Mouse (Mus musculus) G1E-ER4 (cell line): ENCODE data around the gene Susd5. TPM values are rescaled to one million over a fixed set of nuclear protein-coding genes. Genes with fewer than 3 reads are reported as not detected.

ENCODE experiments used
- GATA1 ChIP-seq: IDR thresholded peaks from one replicate; pipeline ENCODE4 v1.8.0; 2012; ENCODE audit warnings: low read length, inconsistent platforms
- polyA plus RNA-seq: library from polyadenylated mRNA; stranded (reverse); fragments of >175 nt; gene quantifications from 2 replicates; pipeline ENCODE4 v1.2.3, GENCODE M21; 2012

The Susd5 gene
- not detected in 2 replicates for polyA plus RNA-seq

DNA sequence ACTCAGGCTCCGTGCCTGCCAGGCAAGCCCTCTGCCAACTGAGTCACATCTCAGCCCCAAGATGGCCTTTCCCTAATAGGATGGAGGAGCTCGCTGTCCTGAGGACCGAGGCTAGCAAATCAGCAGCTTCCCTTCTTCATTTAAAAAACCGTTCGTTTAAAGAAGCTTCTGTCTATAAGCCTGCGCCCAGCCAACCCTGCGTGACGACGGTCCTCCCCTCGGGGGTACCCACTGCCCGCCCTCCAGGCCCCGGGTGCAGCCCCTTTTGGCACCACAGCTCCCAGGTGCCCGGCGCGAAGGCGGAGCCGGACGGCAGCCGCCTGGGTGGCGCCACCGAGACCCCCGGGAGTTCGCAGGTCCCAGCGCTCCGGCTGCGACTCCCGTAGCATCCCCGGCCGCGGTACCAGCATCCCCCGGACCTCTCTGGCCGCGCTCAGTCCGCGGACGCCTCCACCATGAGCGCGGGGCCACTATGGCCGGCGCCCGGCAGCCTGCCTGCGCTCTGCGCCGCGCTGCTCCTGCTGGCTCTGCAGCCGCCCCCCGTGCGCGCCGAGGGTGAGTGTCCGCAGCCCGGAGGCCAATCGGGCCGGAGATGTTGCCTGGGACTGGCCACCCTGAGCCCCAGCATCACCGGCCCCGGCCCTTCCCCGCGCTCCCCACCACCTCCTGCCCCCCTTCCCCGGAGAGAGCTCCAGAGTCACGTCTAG, at the start of gene Susd5:
TSS of gene Susd5 (plus strand) at position 51 of the 707 bp plus-strand sequence.
- TF ChIP-seq GATA1 = no peak

DNA sequence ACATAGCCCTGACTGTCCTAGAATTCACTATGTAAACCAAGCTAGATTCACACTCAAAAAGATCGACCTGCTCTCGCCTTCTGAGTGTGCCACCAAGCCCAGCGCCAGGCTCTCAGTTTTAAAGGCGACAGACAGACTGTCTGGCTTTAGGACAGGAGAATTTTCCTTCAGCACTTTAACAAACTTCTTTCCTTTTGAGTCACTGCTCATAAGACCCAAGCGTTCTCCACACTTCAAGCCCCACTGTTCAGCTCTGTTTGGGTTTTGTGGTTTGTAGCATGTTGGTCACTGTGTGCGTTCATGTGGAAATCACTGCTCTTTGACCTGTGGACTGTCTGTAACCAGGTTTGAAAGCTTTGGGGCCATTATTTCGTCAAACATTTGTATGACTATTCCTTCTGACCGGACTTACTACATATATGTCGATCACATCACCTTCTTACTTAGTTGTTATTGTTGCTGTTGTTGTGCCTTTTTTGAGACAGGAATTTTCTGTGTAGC, 49.0 kb upstream of the Susd5 start:
- TF ChIP-seq GATA1 = no peak

DNA sequence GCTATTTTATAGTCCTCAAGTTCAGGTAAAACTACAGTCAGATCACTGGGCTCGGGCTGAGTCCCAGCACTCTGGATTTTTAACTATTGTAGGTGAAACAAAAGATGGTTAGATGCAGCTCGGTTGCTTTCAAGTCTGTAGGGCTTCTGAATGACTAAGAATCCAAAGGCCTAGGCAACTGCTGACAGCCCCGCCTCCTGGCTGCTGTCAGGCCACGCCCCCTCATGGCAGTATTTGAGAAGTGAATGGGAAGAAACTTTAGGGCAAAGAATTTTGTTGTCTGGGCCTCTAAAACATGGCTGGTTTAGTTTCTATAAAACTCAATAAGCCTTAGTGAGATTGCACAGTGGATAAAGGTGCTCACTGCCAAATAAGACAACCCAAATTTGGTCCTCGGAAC, 47.4 kb upstream of the Susd5 start:
- no peak for TF ChIP-seq GATA1

DNA sequence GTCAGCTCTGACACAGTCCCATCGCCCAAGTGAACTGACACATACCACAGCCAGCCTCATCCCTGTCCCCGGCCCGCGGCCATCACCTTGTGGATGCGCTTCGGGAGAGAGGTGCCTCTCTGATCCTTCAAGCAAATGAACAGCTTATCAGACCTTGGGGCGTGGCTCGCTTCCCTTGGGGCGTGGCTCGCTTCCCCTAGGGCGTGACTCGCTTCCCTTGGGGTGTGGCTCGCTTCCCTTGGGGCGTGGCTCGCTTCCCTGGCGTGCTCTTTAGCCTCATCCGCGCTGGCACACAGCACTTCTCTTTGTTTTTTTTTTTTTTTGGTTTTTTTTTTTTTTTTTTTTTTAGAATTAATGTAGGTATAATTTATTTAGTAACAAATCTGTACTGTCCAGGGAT, 45.7 kb upstream of the Susd5 start:
- TF ChIP-seq GATA1 = no peak

DNA sequence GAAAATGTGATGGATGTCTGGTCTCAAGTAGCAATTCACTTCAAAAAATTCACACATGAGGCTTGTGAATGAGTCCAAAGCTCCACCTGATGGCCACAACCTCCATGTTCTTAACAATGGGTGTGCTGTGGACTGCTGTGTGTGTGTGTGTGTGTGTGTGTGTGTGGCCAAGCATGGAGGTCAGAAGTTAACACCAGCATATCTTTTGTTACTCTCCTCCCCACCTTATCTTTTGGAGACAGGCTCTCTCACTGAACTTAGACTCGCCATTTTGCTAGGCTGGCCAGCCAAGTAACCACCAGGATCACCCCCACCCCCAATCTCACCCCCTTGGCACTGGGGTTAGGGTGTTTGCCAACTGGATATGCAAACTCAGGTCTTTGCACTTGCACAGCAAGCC, 42.9 kb upstream of the Susd5 start:
- TF ChIP-seq GATA1 = no peak

DNA sequence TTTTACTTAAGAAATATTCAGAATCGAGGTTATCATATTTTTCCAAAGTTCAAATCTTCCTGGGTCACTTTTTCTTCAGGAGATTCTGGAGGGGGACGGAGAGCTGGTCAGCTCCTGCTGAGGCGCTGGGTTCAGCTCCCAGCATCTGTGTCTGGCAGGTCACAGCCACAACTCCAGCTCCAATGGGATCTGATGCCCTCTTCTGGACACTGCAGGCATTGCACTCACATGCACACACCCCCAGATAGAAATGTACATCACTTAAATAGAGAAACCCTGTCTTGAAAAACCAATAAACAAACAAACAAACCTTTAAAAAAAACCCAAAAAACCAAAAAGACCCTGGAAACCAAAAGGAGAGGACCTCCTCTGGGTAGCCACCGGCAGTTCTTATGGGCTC, 41.2 kb upstream of the Susd5 start:
- TF ChIP-seq GATA1 = no peak

DNA sequence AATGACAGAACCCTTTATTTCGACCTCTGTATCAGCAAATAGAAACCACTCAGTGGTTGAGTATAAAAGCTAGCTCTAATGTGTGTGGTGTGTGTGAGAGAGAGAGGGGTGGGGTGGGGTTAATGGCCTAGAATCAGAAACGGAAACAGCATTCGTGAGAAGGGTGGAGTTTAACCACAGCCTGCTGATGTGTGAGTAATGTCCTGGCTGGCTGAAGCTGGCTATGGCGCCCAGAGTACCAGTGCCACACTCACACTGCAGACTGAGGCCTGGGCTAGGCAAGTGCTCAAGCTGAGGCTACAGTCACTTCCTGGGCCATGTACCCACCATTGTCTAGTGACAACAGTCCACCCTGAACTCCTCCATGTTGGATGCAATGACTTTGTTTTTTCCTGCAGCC, 40.5 kb upstream of the Susd5 start:
- TF ChIP-seq GATA1 = no peak

DNA sequence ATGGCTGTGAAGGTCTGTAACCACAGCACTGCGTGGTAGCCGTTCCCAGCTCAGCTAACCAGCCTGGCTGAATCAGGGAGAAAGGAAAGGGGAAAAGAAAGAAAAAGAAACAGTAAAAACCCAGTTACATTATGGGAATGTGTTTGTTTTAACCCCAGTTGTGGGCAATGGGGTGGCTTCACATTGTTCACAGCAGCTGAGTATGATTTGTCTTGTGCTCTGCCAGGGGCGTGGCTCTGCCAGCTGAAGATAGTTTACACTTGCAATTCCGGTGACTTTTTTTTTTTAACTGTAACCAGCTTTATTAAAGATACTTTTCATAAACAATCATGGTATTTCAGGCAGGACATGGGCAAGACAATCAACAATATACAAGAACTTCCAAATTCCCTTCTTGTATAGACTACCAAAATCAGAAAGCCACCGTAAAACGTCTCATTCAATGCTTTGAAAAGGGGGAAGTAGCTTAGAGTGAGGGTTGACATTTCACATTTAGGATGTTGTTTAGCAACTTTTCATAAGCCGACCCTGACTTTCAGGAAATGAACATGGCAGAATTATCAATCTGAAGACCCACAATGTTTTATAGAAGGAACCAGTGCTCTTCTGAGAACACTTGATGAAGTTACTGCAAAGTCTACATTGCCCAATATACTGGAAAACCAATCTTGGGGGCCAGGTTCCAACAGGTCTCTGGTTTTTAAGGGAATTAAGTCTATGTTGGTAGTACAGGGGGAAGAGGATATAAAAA, 37.8 kb upstream of the Susd5 start:
- no peak for TF ChIP-seq GATA1

DNA sequence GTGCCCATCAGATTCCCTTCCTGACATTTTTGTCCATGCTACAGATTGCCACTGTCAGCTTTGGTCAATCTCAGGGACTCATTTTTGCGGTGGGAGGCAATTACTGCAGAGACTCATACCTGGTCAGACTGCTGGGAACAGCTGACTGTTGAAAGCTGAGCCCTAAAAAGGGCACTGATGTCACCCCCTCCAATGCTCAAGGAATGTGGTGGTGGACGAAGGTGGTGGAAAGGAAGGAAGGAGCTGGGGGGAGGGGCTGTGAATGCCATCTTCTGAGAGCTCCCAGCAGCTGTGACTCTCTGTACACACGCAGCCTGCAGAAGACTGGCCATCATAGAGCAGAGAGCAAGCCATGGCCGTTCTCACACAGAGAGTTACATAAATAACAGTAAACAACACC, 34.8 kb upstream of the Susd5 start:
- no peak for TF ChIP-seq GATA1

DNA sequence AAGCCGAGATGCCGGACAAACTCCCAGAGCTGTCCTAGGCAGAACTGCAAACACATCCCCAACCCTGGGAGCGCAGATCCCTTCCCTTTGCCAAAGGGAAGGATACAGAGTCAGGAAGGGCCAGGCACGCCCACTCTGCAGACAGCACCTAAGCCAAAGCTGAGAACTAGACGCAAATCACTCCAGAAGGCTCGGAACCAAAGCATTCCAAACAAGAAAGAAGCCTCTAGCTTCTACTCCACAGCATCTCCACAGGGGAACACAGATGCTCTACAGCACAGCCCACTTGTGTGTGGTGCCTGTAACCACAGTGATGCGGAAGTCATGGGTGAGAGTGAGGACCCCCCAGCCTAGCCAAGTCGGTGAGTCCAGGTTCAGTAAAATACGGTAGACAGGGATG, 31.8 kb upstream of the Susd5 start:
- no peak for TF ChIP-seq GATA1

DNA sequence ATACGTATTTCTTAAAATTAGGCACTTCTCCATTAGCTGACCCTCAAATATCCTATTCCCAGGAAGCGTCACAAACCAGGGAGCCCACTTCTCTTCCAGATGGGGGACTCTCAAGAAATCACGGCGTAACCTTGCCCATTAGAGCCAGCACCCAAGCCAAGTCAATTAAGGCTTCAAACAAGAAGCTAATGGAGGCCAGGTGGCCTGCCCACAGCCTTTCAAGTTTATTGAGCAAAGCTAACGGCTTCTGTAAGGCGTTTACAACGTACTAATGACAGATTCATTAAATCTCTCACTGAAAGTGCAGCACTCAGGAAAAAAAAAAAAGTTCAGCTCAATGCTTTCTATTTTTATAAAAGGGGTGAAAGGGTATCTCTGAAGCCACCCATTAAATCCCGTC, 31.1 kb upstream of the Susd5 start:
- no peak for TF ChIP-seq GATA1

DNA sequence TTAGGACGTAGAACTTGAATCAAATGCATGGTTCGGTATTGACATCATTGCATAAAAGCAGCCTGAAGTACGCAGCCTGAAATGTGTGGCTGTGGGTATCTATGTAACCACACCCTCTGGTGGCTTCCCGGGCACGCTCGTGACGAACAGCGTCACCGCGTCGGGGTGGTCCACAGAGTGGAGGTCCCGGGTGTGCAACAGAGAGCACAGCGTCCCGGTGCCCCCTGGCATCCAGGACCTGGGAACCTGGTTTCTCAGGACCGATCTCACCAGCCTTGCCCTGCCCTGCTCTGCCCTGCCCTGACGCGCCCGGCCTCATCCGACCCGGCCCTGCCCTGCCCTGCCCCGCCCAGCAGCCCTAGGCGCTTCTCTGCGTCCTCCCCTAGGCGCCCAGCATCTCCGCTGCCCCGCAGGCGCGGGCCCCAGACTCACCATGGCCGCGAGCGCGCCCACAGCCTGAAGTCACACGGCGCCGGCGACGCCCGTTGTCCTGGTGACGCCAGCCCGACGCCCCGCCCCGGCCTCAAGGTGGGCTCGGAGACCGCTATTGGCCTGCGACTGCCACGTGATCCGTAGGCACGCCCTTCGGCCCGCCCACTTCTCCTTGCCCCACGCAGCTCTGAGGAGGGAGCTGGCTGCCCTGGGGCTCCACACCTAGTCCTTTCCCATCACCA, 30.5 kb upstream of the Susd5 start:
- TF ChIP-seq GATA1 = no peak

DNA sequence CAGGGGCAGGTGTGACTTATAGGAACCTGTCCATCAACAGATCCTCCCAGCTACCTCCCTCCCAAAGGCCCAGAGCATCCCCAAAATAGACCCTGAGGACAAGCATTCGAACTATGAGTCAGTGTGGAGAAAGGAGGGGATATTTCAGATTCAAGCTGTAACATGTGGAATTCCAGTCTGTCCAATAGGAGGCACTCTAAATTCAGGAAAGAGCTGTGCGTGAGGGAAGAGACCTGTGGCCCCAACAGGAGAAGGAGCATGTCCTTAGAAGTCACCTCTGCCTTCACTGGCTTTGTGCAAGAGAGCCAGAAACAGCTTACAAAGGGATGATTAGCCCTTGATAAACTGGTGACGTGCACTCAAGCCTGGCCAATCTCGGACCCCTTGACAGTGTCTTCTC, 16.0 kb upstream of the Susd5 start:
- no peak for TF ChIP-seq GATA1

DNA sequence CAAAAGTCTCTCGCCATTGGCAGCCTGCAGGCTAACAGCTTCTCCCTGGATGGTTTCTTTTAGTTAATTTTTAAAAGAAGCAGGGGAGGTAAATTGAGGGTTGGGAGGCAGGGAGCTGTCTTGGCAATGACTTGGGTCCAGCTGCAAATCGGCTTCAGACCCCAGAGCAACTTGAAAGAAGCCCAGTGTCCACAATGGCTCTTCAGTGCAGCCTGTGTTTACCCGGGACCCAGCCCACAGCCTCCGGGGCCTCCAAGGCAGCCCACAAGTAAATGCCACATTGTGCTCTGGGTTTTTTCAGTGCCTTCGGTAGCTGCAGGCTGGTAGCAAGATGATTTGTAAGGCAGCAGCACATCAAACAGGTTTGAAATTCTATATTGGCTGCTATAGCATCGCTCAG, 14.4 kb upstream of the Susd5 start:
- no peak for TF ChIP-seq GATA1

DNA sequence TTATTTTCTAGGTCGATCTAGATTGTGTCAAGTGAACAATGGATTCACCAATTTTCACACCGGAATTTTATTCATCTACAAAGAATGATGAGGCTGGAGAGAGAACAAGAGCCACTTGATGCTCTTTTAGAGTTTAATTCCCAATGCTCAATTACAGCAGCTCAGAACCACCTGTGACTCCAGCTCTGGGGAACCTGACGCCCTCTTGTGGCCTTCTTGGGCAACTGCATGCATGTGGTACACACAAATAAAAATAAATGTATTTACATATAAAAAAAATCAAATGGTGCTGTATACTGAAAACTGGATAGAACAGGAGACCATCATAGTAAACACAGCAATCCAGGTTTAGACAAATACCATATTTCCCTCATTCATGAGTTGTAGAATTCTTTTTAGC, 12.5 kb upstream of the Susd5 start:
- TF ChIP-seq GATA1 = no peak

DNA sequence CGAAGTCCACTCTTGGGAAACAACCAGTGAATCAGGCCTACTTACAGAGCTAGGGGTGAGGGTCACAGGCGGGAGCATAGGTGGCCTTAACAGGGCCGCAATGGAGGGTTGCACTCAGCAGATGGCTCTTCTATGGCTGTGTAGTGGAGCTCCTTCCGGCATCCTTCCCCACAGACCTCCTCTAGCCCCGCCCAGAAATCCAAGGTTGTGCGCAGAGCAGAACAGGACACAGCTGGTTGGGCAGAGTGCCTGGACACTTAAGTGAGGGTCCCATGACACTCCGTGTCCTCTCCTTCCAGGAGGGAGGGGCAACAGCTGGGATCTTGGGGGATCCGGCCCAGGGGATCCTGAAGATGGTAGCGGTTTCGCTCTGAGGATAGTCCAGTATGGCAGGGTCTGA, 10.9 kb upstream of the Susd5 start, which contains the start of gene Fbxl2:
TSS of gene Fbxl2 (minus strand) at position 164 of the 400 bp plus-strand sequence.
- TF ChIP-seq GATA1 = no peak
